Mouse (Mus musculus) bone marrow macrophage, adult 2 months (primary cell): Measurements from ENCODE around the gene Msgn1. TPM values are rescaled to one million over a fixed set of nuclear protein-coding genes. Genes with fewer than 3 reads are reported as not detected.

ENCODE experiments used
- H3K27ac ChIP-seq: 2 replicates; pipeline ENCODE4 v1.5.1; 2012; ENCODE audit warnings: low read depth, low read length; ENCODE audit not compliant: insufficient read depth
- H3K4me1 ChIP-seq: 2 replicates; pipeline ENCODE4 v1.6.1; 2012; ENCODE audit warnings: low read length; ENCODE audit not compliant: control insufficient read depth, insufficient read depth
- H3K4me3 ChIP-seq: 2 replicates; pipeline ENCODE4 v1.5.1; 2012; ENCODE audit warnings: mild to moderate bottlenecking, low read length, moderate library complexity; ENCODE audit not compliant: insufficient read depth
- CTCF ChIP-seq: IDR thresholded peaks from 2 replicates; pipeline ENCODE4 v1.5.1; 2012; ENCODE audit warnings: low read depth, mild to moderate bottlenecking, low read length, moderate library complexity
- POLR2A ChIP-seq: IDR thresholded peaks from 2 replicates; pipeline ENCODE4 v1.6.1; 2012; ENCODE audit warnings: mild to moderate bottlenecking, low read depth, low read length, borderline replicate concordance
- polyA plus RNA-seq: library from polyadenylated mRNA; stranded (reverse); fragments of >200 nt; gene quantifications from 2 replicates; pipeline ENCODE4 v1.2.4, GENCODE M21; 2012; ENCODE audit not compliant: missing spikeins, insufficient read depth, insufficient read length

Msgn1 gene
- polyA plus RNA-seq, 1 experiment, result not detected

DNA sequence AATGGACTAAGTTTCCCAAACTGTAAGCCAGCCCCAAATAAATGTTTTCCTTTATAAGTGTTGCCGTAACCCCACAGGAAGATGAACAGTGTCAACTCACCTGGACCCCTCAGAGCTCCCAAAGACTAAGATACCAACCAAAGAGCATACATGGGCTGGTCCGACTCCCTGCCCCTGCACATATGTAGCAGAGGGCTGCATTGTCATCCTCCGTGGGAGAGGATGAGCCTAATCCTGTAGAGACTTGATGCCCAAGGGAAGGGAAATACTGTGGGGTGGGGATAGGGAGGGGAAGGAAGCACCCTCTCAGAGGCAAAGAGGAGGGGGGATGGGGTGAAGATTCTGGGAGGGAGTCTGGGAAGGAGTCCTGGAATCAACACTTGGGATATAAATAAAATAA is 50.1 kb downstream of the Msgn1 start:
- TF ChIP-seq CTCF (no peak), POLR2A (no peak)
- H3K27ac ChIP-seq, result no peak overlapping the region
- no peaks in the 10 kb centered on the region for H3K4me1 ChIP-seq
- H3K4me3 ChIP-seq, result no peak overlapping the region

Other genes with a start within 250 kb of the Msgn1 start
- not detected in 2 replicates for gene Kcns3, start 57.9 kb downstream of the Msgn1 start, polyA plus RNA-seq
- gene Gen1, start 56.8 kb upstream of the Msgn1 start, polyA plus RNA-seq, result 8.0 and 10.0 TPM in 2 replicates
- 63.3 and 63.6 TPM in 2 replicates for gene Smc6, start 56.9 kb upstream of the Msgn1 start, polyA plus RNA-seq
- not detected in 2 replicates for gene Vsnl1, start 227.6 kb upstream of the Msgn1 start, polyA plus RNA-seq
- gene Rad51ap2, start 247.1 kb upstream of the Msgn1 start, polyA plus RNA-seq, result not detected in 2 replicates